Mouse (Mus musculus) urinary bladder, postnatal 14 days (tissue): ENCODE results near the gene Nsd1.

ENCODE experiments used
- DNase-seq: peaks from one replicate; pipeline ENCODE4 v3.0.0; 2021; ENCODE audit warnings: low spot score

The Nsd1 gene

DNA sequence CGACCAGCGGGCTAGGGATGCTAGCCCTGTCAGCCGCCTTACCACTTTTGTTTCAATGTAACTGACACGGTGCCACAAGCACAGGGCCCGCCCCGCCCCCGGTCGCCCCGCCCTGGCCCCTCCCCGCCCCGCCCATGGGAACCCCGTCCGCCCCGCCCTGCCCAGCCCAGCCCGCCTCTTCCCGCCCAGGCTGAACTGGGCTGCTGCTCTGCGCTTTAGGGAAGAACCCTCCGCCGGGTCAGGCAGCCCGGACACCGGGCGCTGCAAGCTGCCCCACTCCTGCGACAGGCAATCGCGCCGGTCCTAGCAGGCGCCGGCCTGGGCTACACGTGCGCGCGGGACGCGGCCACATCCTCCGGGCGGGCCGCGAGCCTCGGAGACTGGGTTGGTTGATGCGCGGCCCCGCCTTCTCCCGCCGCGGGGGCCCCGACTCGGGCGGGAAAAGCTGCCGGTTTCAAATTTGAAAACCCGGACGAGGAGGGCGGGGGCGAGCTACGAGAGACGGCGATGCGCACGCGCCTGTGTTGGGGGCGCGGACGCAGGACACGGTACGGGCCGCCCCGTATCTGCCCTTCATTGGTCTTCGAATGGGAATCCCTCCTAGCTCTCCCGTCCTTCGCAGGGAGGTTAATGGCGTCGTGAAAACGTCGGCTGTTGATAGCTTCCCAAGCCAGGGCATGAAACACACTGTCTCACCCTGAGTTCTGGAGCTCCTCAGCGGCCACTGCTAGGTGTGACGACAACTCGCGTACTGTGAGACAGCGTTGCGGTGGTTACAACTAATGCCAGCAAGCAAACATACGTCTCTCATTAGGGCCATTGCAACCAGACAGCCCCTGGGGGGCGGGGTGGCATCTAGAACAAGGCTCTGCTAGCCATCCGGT, 120.3 kb downstream of the Nsd1 start, which contains the start of gene Mxd3:
Gene Mxd3 (minus strand): TSS at position 141 of the 884 bp plus-strand sequence.
- DNase-seq: peak; percentile 84

DNA sequence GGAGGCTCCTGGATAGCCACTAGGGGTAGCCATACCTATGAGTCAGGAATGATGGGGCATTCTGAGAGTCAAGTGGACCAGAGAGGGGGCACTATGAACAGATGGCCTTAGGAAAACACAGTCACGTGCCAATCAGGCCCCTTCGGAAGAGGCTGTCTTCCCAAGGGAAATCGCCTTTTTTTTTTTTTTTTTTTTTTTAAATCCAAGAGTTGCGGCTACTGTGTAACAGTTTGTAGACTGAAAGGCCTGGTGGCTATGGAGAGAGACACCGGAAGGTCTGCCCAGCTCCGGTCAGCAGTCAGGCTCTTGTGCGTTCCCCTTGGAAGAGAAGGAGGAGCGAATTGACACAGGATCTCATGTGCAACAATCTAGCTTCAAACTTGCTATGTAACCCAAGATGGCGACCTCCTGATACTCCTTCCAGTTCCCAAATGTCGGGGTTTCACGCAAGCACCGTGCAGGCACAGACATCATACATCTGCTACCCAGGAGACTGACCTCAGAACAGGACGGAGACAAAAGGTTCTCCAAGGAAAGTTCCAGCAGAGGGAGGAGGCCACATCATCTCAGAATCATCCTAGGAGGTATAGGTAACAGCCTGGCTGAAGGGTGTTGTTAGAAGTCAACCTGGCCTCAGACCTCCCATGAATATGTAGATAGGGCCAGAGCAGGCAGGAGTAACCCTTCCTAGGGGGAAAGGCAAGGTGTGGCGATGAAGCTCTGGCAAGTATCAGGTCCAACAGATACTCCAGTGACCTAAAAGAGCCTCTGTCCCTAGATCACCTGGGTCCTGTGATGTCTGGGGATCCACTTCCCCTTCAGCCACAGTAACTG, 121.2 kb downstream of the Nsd1 start:
- DNase-seq: no peak

DNA sequence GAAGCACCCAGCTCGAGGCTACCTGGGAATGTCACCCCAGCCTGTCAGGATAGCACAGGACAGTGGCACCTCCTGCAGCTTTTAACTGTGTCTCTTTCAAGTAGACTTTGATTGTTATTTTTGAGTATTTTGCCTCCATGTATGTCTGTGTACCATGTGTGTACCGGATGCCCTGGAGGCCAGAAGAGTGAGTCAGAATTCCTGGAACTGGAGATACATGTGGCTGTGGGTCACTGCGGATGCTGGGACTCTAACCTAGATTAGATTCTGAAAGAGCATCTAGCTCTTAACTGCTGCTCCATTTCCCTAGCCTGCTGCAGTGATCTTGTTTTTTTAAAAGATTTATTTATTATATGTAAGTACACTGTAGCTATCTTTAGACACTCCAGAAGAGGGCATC, 122.7 kb downstream of the Nsd1 start:
- DNase-seq: no peak

DNA sequence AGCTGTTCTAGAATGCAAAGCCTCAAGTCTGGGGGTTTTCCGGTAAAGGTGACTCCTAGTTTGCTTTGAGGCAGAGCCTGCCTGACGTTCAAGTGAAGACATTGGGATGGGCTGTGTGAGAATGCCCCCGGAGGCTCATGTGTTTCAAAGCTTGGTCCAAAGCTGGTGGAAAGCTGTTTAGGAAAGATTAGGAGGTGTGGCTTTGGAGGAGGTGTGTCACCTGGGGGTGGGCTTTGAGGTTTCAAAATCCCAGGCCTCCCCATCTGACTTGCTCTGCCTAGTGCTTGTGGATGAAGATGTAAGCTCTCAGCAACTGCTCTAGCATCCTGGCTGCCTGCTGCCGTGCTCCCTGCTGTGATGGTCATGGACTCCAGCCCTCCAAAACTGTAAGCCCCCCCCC, 126.1 kb downstream of the Nsd1 start:
- DNase-seq: no peak

DNA sequence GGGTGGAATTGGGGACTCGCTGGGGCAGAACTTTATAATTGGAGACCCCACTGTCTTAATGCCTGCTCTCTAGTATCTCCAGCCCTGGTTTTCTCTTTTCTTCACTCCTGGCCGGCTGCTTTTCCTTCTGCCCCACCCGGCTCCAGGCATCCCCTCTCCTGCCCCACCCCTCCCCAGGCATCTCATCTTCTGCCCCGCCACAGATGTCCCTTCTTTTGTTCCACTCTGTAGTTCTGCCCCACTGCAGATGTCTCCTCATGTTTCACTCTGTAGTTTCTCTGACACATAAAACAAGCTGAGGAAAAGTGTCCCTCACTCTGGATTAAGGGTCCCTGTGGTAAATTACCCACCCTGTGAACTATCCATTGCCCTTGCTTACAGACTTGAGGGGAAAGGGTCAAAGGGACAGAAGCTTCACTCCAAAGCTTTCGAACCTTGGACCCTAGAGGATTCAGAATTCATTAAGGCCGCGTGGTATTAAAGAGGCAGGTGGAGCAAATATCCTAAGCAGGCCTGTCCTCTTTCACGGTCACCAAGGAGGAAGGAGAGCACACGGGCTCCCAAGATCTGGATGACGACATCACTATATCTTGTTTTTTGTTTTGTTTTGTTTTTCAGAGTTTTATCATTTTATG, 127.9 kb downstream of the Nsd1 start:
- DNase-seq: no peak

DNA sequence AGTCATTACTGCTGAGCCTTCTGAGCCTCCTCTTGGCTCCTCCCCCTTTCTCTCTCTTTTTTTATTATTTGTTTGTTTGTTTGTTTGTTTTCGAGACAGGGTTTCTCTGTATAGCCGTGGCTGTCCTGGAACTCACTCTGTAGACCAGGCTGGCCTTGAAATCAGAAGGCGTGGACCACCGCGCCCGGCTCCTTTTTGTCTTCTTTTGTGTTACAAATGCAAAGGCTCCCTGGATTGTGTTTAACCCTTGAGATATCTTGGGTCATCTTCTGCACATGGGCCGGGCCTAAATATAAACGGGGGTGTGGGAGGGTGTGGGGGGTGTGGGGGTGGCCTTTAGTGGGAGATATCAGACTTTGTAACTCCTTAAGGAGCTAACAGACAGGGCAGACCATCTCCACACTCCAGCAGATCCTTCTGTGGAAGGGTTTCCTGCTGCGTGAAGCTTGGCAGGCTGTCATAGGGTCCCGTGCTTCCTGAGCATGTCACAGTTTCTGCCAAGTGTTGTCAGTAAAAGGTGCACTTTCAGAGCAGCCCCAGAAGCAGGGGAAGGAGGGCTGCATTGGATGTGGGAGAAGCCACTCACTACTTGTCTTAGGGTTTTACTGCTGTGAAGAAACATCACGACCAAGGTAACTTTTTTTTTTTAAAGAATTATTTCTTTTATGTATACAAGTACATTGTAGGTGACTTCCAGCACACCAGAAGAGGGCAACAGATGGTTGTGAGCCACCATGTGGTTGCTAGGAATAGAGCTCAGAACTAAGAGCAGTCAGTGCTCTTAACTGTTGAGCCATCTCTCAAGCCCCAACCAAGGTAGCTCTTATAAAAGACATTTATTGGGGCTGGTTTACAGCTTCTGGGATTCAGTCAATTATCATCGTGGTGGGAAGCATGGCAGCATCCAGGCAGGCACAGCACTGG, 128.8 kb downstream of the Nsd1 start:
- DNase-seq: no peak

DNA sequence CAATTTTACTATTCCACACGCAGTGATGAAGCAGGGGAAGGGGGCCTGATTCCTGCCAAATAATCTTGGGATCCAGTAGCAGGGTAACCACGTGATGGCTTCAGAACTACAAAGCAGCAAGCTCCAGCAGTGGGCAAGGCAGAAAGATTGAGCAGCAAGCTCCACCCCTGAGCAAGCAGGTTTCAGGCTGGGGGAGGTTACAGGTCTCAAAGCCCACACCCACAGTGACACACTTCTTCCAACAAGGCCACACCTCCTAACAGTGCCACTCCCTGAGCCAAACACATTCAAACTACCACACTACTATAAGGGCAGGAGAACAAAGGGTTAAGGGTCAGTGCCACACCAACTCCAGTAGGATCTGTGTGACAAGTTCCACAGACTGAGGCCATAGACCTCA, 129.7 kb downstream of the Nsd1 start:
- no peak for DNase-seq

DNA sequence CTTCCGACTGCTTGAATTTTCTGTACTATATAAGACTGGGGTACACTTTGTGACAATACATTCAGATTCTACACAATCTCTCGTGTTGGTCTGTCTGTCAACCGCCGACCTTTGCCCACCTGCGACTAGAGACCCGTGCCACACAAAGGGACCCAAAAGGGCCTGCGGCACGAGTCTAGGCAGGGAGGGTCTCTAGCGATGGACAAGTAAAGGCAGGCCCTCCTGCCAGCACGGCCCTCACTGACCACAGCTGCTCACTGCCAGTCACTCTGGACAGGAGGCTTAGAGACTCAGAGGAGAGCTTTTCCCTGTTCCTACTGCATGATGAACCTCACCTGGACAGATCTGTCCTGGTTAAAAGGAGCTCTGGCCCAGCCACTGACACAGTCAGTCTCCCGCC, 132.9 kb downstream of the Nsd1 start:
- DNase-seq: no peak

DNA sequence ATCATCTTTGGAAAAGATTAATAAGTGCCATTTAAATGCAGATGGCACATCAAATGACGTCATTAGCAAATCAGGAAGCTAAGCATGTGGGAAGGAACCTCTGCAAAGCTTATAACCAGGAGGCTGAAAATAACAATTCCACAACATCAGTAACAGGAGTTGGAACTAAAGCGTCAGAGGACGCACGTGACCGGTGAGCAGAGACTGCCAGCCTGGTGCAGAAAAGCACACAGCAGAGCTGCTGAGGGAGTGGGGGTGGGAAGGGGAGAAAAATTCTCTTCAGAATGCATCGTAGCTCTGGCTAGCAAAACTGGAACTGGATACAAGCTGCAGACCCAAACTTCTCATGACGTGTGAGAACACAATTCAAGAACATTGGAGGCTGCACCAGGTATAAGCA, 134.7 kb downstream of the Nsd1 start:
- no peak for DNase-seq

DNA sequence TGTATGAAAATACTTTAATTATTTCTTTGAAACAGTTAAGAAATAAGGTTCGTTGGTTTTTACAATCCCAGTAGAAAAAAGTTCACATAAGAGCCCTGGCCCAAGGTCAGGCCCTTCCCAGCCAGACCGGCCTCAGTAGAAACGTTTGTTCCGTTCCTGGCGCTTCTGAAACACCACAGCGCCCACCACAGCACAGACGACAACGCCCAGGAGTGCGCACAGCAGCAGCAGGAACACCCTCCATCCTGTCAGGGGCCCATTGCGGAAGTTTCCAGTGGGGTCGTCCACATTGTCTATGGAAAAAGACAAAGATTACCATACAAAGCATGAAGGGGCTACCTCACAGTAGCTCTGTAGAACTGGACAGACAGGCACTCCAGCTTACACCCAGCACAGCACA, 137.2 kb downstream of the Nsd1 start:
- DNase-seq: no peak

DNA sequence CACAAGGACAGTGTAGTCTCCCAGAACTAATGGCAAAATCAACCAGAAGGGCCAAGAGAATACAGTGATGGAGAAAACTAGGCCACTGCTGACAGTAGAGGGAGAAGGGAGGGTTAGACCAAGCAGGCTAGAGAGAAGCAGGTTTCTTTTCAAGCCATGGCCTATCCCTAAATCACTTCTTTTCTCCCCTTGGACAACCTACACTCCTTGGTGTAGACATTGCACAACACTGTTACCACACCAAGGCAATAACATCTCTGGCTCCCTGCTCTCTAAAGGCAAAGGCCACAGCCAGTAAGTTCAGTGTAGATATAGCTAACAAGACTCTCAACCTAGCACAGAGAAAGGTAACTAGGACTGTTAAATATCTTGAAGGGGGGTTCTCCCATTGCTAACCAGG, 151.6 kb downstream of the Nsd1 start:
- no peak for DNase-seq

DNA sequence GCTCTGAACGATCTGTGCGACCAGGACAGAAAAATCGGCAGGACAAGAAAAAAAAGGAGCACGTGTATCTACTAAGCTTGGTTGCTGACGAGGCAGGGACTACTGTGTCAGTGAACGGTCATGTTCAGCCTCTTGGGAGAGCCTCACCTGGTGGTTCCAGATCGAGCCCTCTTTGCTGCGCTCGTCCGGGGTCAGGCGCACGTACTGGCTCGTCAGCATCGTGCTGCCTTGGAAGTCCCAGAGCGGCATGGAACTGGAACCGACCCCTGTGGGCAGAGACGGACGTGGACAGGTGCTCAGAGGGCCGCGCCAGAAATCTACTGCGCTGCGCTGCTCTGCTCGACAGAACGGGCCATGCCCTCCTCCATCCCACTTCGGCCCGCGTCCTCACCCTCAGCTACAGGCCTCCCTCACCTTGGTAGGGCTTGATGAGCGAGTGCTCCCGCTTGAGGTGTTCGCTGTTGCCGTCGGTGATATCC, 152.4 kb downstream of the Nsd1 start:
- peak; percentile 28 for DNase-seq

DNA sequence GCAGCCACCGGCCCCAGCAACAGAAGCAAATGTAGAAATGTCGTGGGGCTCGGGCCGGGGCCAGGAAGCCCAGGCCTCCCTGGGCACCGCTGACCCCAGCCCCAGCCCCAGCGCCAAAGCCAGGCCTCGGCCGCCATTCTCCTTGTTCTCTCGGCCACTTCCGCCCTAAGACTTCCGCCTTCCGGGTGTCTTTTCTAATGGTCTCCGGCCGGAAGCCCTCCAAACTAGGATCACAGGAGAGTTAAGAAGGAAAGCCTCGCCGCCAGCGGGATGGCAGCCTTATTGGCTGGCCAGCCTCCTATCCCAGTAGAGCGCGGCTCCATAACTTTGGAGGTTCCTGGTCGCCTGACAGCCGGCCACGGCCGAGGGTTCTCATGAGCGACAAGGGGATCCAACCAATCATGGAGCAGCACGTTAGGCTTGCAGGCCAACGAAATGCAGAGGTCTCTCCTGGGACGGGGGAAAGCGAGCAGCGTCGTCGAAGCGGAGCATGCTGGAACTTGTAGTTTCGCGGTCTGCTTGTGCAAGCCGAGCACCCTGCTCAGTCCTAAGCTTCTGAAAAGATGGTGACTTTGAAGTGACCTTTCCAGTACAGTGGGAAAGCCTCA, 153.0 kb downstream of the Nsd1 start, which contains the start of gene Lman2:
Gene Lman2 (minus strand): TSS at position 331 of the 608 bp plus-strand sequence.
- DNase-seq: peak; percentile 97
